Mouse (Mus musculus) myocyte (in vitro differentiated cells): ENCODE measurements around the gene Gm49661. TPM values are rescaled to one million over a fixed set of nuclear protein-coding genes. Genes with fewer than 3 reads are reported as not detected.

Source experiments
- H3K27me3 ChIP-seq: one replicate; pipeline ENCODE4 v1.6.1; 2011; ENCODE audit not compliant: control insufficient read depth, insufficient read depth, insufficient read length
- H3K36me3 ChIP-seq: one replicate; pipeline ENCODE4 v1.6.1; 2011; ENCODE audit not compliant: control insufficient read depth, insufficient read depth
- H3K4me2 ChIP-seq: one replicate; pipeline ENCODE4 v1.6.1; 2011; ENCODE audit warnings: low read depth, control low read depth
- H3K4me3 ChIP-seq: one replicate; pipeline ENCODE4 v1.5.1; 2011; ENCODE audit warnings: mild to moderate bottlenecking, control low read depth, moderate library complexity
- H3K79me2 ChIP-seq: one replicate; pipeline ENCODE4 v1.6.1; 2011; ENCODE audit not compliant: control insufficient read depth, insufficient read depth
- H3ac ChIP-seq: one replicate; pipeline ENCODE4 v1.6.1; 2011; ENCODE audit not compliant: control insufficient read depth, insufficient read length
- CEBPB ChIP-seq: IDR thresholded peaks from 2 replicates; pipeline ENCODE4 v1.6.1; 2011; ENCODE audit warnings: mild to moderate bottlenecking, moderate library complexity; ENCODE audit not compliant: poor library complexity, insufficient read depth, severe bottlenecking
- E2F4 ChIP-seq: IDR thresholded peaks from one replicate; pipeline ENCODE4 v1.6.1; 2011; ENCODE audit warnings: mild to moderate bottlenecking, control low read depth, moderate library complexity; ENCODE audit not compliant: insufficient read depth
- MAX ChIP-seq: IDR thresholded peaks from one replicate; pipeline ENCODE4 v1.6.1; 2011; ENCODE audit warnings: low read depth, mild to moderate bottlenecking, control low read depth
- MYOD1 ChIP-seq, 3 experiments: IDR thresholded peaks; one replicate each; pipeline ENCODE4 v1.6.1; 2011; ENCODE audit warnings: control low read depth in 2 of 3, low read depth in 2 of 3, mild to moderate bottlenecking in 2 of 3, moderate library complexity in 1 of 3; ENCODE audit not compliant: insufficient read length in 2 of 3, control insufficient read depth in 1 of 3
- MYOG ChIP-seq, 3 experiments: IDR thresholded peaks; one replicate each; pipeline ENCODE4 v1.6.1; 2011; ENCODE audit warnings: control low read depth in 2 of 3, low read depth in 2 of 3, mild to moderate bottlenecking in 2 of 3; ENCODE audit not compliant: insufficient read length in 2 of 3, control insufficient read depth in 1 of 3, insufficient read depth in 1 of 3
- POLR2A ChIP-seq: IDR thresholded peaks from one replicate; pipeline ENCODE4 v1.6.1; 2011; ENCODE audit warnings: low read depth, mild to moderate bottlenecking, control low read depth, moderate library complexity; ENCODE audit not compliant: insufficient read length
- POLR2AphosphoS2 ChIP-seq: IDR thresholded peaks from one replicate; pipeline ENCODE4 v1.6.1; 2011; ENCODE audit warnings: low read depth, control low read depth; ENCODE audit not compliant: insufficient read length
- REST ChIP-seq: IDR thresholded peaks from one replicate; pipeline ENCODE4 v1.6.1; 2011; ENCODE audit warnings: mild to moderate bottlenecking, control low read depth, moderate library complexity; ENCODE audit not compliant: insufficient read depth, insufficient read length
- SRF ChIP-seq: IDR thresholded peaks from one replicate; pipeline ENCODE4 v1.6.1; 2011; ENCODE audit warnings: low read depth; ENCODE audit not compliant: control insufficient read depth, insufficient read length
- TCF12 ChIP-seq: IDR thresholded peaks from one replicate; pipeline ENCODE4 v1.6.1; 2011; ENCODE audit warnings: mild to moderate bottlenecking, control low read depth; ENCODE audit not compliant: poor library complexity, insufficient read depth, severe bottlenecking
- TCF3 ChIP-seq: IDR thresholded peaks from one replicate; pipeline ENCODE4 v1.6.1; 2011; ENCODE audit warnings: low read depth, control low read depth; ENCODE audit not compliant: insufficient read length
- USF1 ChIP-seq: IDR thresholded peaks from one replicate; pipeline ENCODE4 v1.6.1; 2011; ENCODE audit warnings: low read depth, mild to moderate bottlenecking, control low read depth, moderate library complexity
- polyA plus RNA-seq: library from polyadenylated mRNA; unstranded; fragments of >200 nt; fragmentation: generic; extraction: Trizol; gene quantifications from one replicate; pipeline ENCODE4 v1.2.1, GENCODE M21; 2012; ENCODE audit warnings: missing spikeins

Gm49661 gene
- polyA plus RNA-seq, 1 experiment, result not detected

- TF ChIP-seq TCF3 (no peak), TCF12 (no peak), SRF (peak; percentile 20), POLR2AphosphoS2 (peak; percentile 86), USF1 (no peak), POLR2A (peak; percentile 49), E2F4 (peak; percentile 69)
Observed at GRCm38 (mm10) chr8:84965731-84966291, 3.4 kb downstream of the Gm49661 start.

GRCm38 (mm10) chr8:84963952-84964351 is 5.3 kb downstream of the Gm49661 start:
- H3K4me3 ChIP-seq, result no peak overlapping the region
- no peaks in the 10 kb centered on the region for H3K27me3 ChIP-seq
- H3K4me2 ChIP-seq, result no peak overlapping the region
- no peak overlapping the region for H3ac ChIP-seq
- H3K36me3 ChIP-seq, result no peaks in the 10 kb centered on the region
- TF ChIP-seq MYOD1 (IDR thresholded peaks at IDR 0.05; ENCODE audit: control insufficient read depth in 1 of 3, insufficient read length in 2 of 3, low read depth in 2 of 3), result no peak
- no peak for TF ChIP-seq TCF3
- no peak for TF ChIP-seq MYOG (IDR thresholded peaks at IDR 0.05; ENCODE audit: control insufficient read depth in 1 of 3, insufficient read depth in 1 of 3, insufficient read length in 2 of 3, low read depth in 2 of 3)
- TF ChIP-seq TCF12, result no peak
- no peak for TF ChIP-seq POLR2A
- TF ChIP-seq E2F4, result no peak
- no peak for TF ChIP-seq SRF
- no peak for TF ChIP-seq CEBPB
- TF ChIP-seq REST, result no peak
- no peak for TF ChIP-seq MAX
- TF ChIP-seq USF1, result no peak
- no peak for TF ChIP-seq POLR2AphosphoS2
- H3K79me2 ChIP-seq, result no peaks in the 10 kb centered on the region

More at GRCm38 (mm10) chr8:84965731-84966291, 3.4 kb downstream of the Gm49661 start:
- peak overlapping the region; percentile 37 for H3K4me3 ChIP-seq
- peaks cover 13% of the 10 kb centered on the region for H3K79me2 ChIP-seq
- H3ac ChIP-seq, result peak overlapping the region; percentile 7
- peak overlapping the region; percentile 78 for H3K4me2 ChIP-seq
- no peaks in the 10 kb centered on the region for H3K36me3 ChIP-seq
- no peaks in the 10 kb centered on the region for H3K27me3 ChIP-seq

GRCm38 (mm10) chr8:84959811-84960210 is 9.4 kb downstream of the Gm49661 start:
- Histone ChIP-seq H3ac (no peak overlapping the region), H3K27me3 (no peaks in the 10 kb centered on the region), H3K4me2 (no peak overlapping the region), H3K79me2 (no peaks in the 10 kb centered on the region), H3K4me3 (no peak overlapping the region), H3K36me3 (no peaks in the 10 kb centered on the region)
- no peak for TF ChIP-seq POLR2AphosphoS2
- no peak for TF ChIP-seq MYOG (IDR thresholded peaks at IDR 0.05; ENCODE audit: control insufficient read depth in 1 of 3, insufficient read depth in 1 of 3, insufficient read length in 2 of 3, low read depth in 2 of 3)
- no peak for TF ChIP-seq REST
- TF ChIP-seq CEBPB, result no peak
- TF ChIP-seq TCF3, result no peak
- no peak for TF ChIP-seq USF1
- no peak for TF ChIP-seq MYOD1 (IDR thresholded peaks at IDR 0.05; ENCODE audit: control insufficient read depth in 1 of 3, insufficient read length in 2 of 3, low read depth in 2 of 3)
- no peak for TF ChIP-seq E2F4
- TF ChIP-seq POLR2A, result no peak
- no peak for TF ChIP-seq MAX
- TF ChIP-seq TCF12, result no peak
- no peak for TF ChIP-seq SRF

GRCm38 (mm10) chr8:84956768-84957167 is 12.5 kb downstream of the Gm49661 start:
- Histone ChIP-seq H3K27me3 (no peaks in the 10 kb centered on the region), H3K36me3 (no peaks in the 10 kb centered on the region), H3K79me2 (no peaks in the 10 kb centered on the region)

More at GRCm38 (mm10) chr8:84956768-84957167, 12.5 kb downstream of the Gm49661 start:
- Histone ChIP-seq H3ac (no peak overlapping the region), H3K4me2 (no peak overlapping the region), H3K4me3 (no peak overlapping the region)
- TF ChIP-seq USF1 (no peak), E2F4 (no peak), MYOG (IDR thresholded peaks at IDR 0.05; ENCODE audit: control insufficient read depth in 1 of 3, insufficient read depth in 1 of 3, insufficient read length in 2 of 3, low read depth in 2 of 3) (no peak), MYOD1 (IDR thresholded peaks at IDR 0.05; ENCODE audit: control insufficient read depth in 1 of 3, insufficient read length in 2 of 3, low read depth in 2 of 3) (no peak), TCF3 (no peak), POLR2AphosphoS2 (no peak), SRF (no peak), MAX (no peak), TCF12 (no peak), POLR2A (no peak), CEBPB (no peak), REST (no peak)
